Mouse (Mus musculus) cortical plate, adult 2 months (tissue): Measurements from ENCODE around the gene Olfr1302. TPM values are rescaled to one million over a fixed set of nuclear protein-coding genes. Genes with fewer than 3 reads are reported as not detected.

Source experiments
- H3K27ac ChIP-seq: fragments of 200-500 bp; 2 replicates; pipeline ENCODE4 v1.5.1; 2012; ENCODE audit warnings: low read length, control low read depth, inconsistent platforms; ENCODE audit not compliant: insufficient read depth
- H3K4me1 ChIP-seq: fragments of 200-500 bp; 2 replicates; pipeline ENCODE4 v1.6.1; 2011; ENCODE audit warnings: low read length; ENCODE audit not compliant: control insufficient read depth, insufficient read depth
- H3K4me3 ChIP-seq: fragments of 200-500 bp; 2 replicates; pipeline ENCODE4 v1.5.1; 2011; ENCODE audit warnings: mild to moderate bottlenecking, low read length, control low read depth; ENCODE audit not compliant: insufficient read depth
- CTCF ChIP-seq: fragments of 200-500 bp; IDR thresholded peaks from 2 replicates; pipeline ENCODE4 v1.5.1; 2011; ENCODE audit warnings: mild to moderate bottlenecking, control low read depth, low read length; ENCODE audit not compliant: insufficient read depth; ENCODE audit errors: extremely low read depth
- POLR2A ChIP-seq: fragments of 200-500 bp; IDR thresholded peaks from 2 replicates; pipeline ENCODE4 v1.6.1; 2011; ENCODE audit warnings: mild to moderate bottlenecking, low read length, control low read depth; ENCODE audit not compliant: insufficient read depth; ENCODE audit errors: extremely low read depth
- polyA plus RNA-seq: library from polyadenylated mRNA; depleted of rRNA; stranded (reverse); fragments of >200 nt; gene quantifications from 2 replicates; pipeline ENCODE4 v1.2.3, GENCODE M21; 2012; rRNA removed

Gene Olfr1302
- not detected in 2 replicates for polyA plus RNA-seq

DNA sequence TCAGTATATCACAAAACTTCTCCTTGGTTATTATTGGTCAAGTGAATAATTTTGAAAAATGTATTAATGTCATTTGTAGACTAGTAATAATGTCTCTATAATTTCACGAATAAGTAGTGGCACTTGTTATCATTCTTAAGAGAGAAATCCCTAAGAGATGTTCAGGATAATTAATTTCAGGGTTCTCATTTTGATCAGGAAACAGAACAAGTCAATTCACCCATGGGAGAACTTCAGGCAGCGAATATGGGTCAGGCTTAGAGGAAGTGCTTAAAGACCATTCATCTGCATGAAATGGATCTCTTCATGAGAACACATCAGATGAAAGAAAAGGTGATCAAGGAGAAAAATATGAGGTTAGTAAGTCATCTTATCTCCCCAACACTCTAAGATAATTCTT, at the start of gene Olfr1302:
TSS of gene Olfr1302 (plus strand) at position 301 of the 400 bp plus-strand sequence.
- Histone ChIP-seq H3K4me1 (no peaks in the 10 kb centered on the region), H3K4me3 (no peak within 1 kb of the TSS), H3K27ac (no peak within 1 kb of the TSS)
- no peak for TF ChIP-seq POLR2A

DNA sequence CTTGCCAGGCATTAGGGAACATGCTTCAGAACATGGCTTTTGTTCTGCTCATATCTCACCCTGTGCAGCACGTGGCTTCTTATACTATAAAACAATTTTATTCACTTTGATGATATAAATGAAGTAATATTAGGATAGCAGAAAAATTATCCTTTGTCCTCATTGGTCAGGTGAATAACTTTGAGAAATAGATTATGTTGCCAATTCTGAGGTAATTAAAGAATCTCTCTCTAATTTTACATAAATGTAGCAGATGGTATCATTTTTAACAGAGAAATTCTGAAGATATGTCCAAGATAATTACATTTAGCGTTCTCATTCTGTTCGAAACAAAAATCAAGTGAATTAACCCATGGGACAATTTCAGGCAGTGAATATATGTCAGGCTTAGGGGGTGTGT, 26.5 kb upstream of the Olfr1302 start, which contains the start of gene Olfr1301:
TSS of gene Olfr1301 (plus strand) at position 301 of the 400 bp plus-strand sequence.
- H3K4me3 ChIP-seq, result no peak within 1 kb of the TSS

DNA sequence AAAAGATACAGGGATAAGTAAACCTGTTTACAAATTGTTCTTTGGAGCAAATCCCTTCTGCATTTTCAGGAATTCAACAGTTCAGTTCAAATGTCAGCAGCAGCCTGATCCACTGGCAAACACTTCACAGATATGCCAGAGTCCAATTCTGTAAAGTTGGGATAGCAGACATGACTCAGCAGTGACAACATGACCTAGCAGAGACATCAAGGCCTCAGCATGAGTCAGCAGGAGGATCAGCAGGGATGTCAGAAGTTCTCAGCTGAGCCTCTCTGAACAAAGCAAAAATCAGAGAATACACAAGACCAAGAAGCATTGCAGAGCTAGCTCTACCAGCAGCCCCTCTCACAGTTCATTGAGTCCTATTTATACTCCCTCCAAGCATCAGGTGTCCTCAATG, 35.7 kb downstream of the Olfr1302 start:
- TF ChIP-seq CTCF, result no peak
- Histone ChIP-seq H3K27ac (no peak overlapping the region), H3K4me3 (no peak overlapping the region), H3K4me1 (no peaks in the 10 kb centered on the region)

More for the DNA sequence above, 26.5 kb upstream of the Olfr1302 start, which contains the start of gene Olfr1301:
- Histone ChIP-seq H3K4me1 (no peaks in the 10 kb centered on the region), H3K27ac (no peak within 1 kb of the TSS)
- TF ChIP-seq CTCF, result no peak
- TF ChIP-seq POLR2A, result no peak

DNA sequence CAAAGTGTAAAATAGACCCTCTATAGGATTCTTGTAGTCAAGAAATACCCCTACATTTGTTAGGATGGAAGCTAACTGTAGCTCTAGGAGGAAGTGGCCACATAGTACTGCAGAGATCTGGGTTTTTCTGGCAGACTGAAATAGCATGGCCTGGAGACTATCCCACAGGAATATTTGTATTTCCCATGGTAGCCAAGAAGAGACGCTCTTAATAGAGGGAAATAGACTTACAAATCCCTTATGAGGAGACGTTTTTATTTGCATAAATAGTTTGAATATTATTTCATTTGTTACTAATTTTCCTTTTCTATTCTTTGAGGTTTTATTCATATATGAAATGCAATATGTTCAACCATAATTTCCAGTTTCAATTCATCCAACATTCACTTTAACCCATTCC, 43.0 kb downstream of the Olfr1302 start, which contains the start of gene Olfr1303:
TSS of gene Olfr1303 (minus strand) at position 101 of the 400 bp plus-strand sequence.
- Histone ChIP-seq H3K4me3 (no peak within 1 kb of the TSS), H3K27ac (no peak within 1 kb of the TSS), H3K4me1 (no peaks in the 10 kb centered on the region)
- no peak for TF ChIP-seq POLR2A
- no peak for TF ChIP-seq CTCF

Other genes starting within 250 kb of the Olfr1302 start
- gene Olfr1294, start 237.1 kb upstream of the Olfr1302 start, polyA plus RNA-seq, result not detected in 2 replicates
- gene Olfr1295, start 207.7 kb upstream of the Olfr1302 start, polyA plus RNA-seq, result not detected in 2 replicates
- not detected in 2 replicates for gene Olfr1297, start 150.9 kb upstream of the Olfr1302 start, polyA plus RNA-seq
- not detected in 2 replicates for gene Olfr1298, start 128.2 kb upstream of the Olfr1302 start, polyA plus RNA-seq
- gene Olfr1299, start 116.0 kb upstream of the Olfr1302 start, polyA plus RNA-seq, result not detected in 2 replicates
- gene Olfr1301, start 26.4 kb upstream of the Olfr1302 start, polyA plus RNA-seq, result not detected in 2 replicates
- not detected in 2 replicates for gene Olfr1303, start 42.9 kb downstream of the Olfr1302 start, polyA plus RNA-seq
- not detected in 2 replicates for gene Olfr1305, start 99.7 kb downstream of the Olfr1302 start, polyA plus RNA-seq
- not detected in 2 replicates for gene Olfr1306, start 138.8 kb downstream of the Olfr1302 start, polyA plus RNA-seq
- not detected in 2 replicates for gene Olfr1307, start 172.0 kb downstream of the Olfr1302 start, polyA plus RNA-seq
- gene Olfr1308, start 187.5 kb downstream of the Olfr1302 start, polyA plus RNA-seq, result not detected in 2 replicates
- gene Olfr1309, start 212.9 kb downstream of the Olfr1302 start, polyA plus RNA-seq, result not detected in 2 replicates
- gene Olfr1310, start 235.3 kb downstream of the Olfr1302 start, polyA plus RNA-seq, result not detected in 2 replicates
- gene Olfr1311, start 247.0 kb downstream of the Olfr1302 start, polyA plus RNA-seq, result not detected in 2 replicates